Comparison of ENCODE assay signal across 9 mouse cellular contexts in genomic region chr13:68998558-68998917, GRCm38 (mm10). TPM values are rescaled to one million over a fixed set of nuclear protein-coding genes. Genes with fewer than 3 reads are reported as not detected.
DNase-seq lines count a peak whose midpoint lies in the region; ATAC-seq lines count a peak whose summit lies in the region.
"Had no signal": no experiment of that assay in that cellular context is flagged by ENCODE, and none has a peak within 500 bp of the region (broad histone marks: within the 10 kb centered on the region; RNA-seq: fewer than 3 reads in every experiment).

No protein-coding gene starts in this region.

- no peak overlapping the region for H3K27ac ChIP-seq in liver, embryonic 11.5 days (ENCODE audit: low read depth, low read length)

- intact Hi-C loops in gastrocnemius, postnatal 14 days (cut with DNase I; ENCODE audit: low total_unique reads): no loop called here

- H3K4me1 ChIP-seq in liver, embryonic 11.5 days (replicated peaks; ENCODE audit: control insufficient read depth, insufficient read depth, low read length): no peaks in the 10 kb centered on the region

- DNase-seq in gastrocnemius, postnatal 4 days (ENCODE audit: low spot score in 2 of 2): peak; percentile 24 to 44
- DNase-seq in gastrocnemius, postnatal 14 days: no peak
- peak; percentile 49 for DNase-seq in Muller cell, postnatal 12 days (ENCODE audit: inconsistent ontology term)
- DNase-seq in forelimb bud, embryonic 11.5 days (ENCODE audit: low read depth, low spot score): peak; percentile 16
- no peak for DNase-seq in liver, embryonic 11.5 days (ENCODE audit: low spot score)
- peak; percentile 37 for DNase-seq in retina, postnatal 1 day
- DNase-seq in thymus, postnatal 4 days: no peak

- H3K9ac ChIP-seq in liver, embryonic 11.5 days (ENCODE audit: low read depth, low read length): no peak overlapping the region

- H3K36me3 ChIP-seq in liver, embryonic 11.5 days (ENCODE audit: control insufficient read depth, insufficient read depth, low read length): no peaks in the 10 kb centered on the region

- peaks cover 38% of the 10 kb centered on the region for H3K27me3 ChIP-seq in liver, embryonic 11.5 days (replicated peaks; ENCODE audit: control insufficient read depth, insufficient read depth, low read length)
- H3K27me3 ChIP-seq: CH12.LX had no signal

- 0 out of 2 replicates have a peak, but pooled peaks have one; percentile 11 for ATAC-seq in liver, embryonic 11.5 days (replicated peaks; ENCODE audit: low FRiP score)
- ATAC-seq in inflammation-experienced regulatory T-cells, adult 6 months: no peak

- H3K4me3 ChIP-seq in liver, embryonic 11.5 days (ENCODE audit: low read depth, low read length): peak overlapping the region; percentile 54

- under 1% methylated on average over 17 of the region's 17 CpGs for WGBS in liver, embryonic 11.5 days

- H3K9me3 ChIP-seq in liver, embryonic 11.5 days (ENCODE audit: control insufficient read depth, low read length): no peaks in the 10 kb centered on the region

- peak overlapping the region; percentile 71 for H3K4me2 ChIP-seq in liver, embryonic 11.5 days

RNA-seq across cellular contexts. Expression of gene Adcy2, which starts 0.8 kb away (rescaled TPM):
- total RNA-seq in gastrocnemius, postnatal 4 days (2021): 10 to 100 TPM; 24.0 to 40.1 TPM
- 10 to 100 TPM; 32.8 to 33.0 TPM for total RNA-seq in gastrocnemius, postnatal 14 days (2021)
- polyA plus RNA-seq in liver, embryonic 11.5 days (2014; fragmentation: Nextera tagmentation; extraction: Ambion mirVana): 0.56 and 0.71 TPM in 2 replicates
- not detected for polyA plus RNA-seq in inflammation-experienced regulatory T-cells, adult 6 months (2017; shearing (Covaris generic))
- total RNA-seq: CH12.LX had no signal

Comparison
In these comparisons a context has a peak if more than half of its experiments do, and no peak if none do; other contexts are left out.
1. DNase-seq: peak in gastrocnemius, postnatal 4 days (2 of 2), Muller cell, postnatal 12 days (single experiment), forelimb bud, embryonic 11.5 days (single experiment) and retina, postnatal 1 day (single experiment); none in gastrocnemius, postnatal 14 days (single experiment), liver, embryonic 11.5 days (single experiment) and thymus, postnatal 4 days (single experiment).